Mouse (Mus musculus) thymus, postnatal 4 days (tissue): ENCODE results near the gene Kcnj9.

Experiments used
- DNase-seq: peaks from one replicate; pipeline ENCODE4 v3.0.0; 2021

Gene Kcnj9

DNA sequence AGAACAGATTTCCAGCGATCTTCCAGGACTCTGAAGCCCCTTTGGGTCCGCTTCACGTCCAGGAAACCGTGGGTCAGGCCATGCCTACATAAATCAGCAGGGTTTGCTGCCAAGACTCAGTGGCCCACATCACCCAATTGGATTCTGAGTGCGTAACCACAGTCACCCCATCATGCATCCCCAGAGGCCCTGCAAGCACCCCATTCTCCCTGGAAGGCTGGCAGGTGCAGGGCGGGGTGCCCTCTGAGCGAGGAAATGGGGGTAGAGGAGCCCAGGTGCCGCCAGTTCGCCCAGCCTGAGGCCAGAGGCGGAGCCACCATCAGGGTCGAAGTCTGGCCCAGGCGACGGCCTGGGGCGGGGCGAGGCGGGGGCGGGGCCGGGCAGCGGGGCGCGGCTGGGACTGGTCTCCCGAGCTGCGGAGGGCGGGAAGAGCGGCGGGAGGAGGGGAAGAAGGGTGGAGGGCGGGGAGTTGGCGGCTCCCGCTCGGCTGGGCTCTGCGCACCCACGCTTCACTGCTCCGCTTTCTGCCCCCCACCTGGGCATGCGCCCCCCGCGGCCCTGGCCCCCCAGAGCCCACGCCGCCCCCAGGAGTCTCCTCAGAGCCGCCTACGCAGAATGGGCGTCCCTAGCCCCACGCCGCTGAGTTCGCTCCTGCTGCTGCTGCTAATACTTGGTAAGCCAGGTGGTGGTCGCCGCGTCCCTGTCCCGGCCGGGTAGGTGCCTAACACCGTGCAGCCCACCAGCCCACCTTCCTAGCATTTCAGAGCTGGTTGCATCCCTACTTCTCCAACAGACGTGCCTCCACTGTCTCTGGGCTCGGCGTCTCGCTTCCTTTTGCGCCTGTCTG is 17.0 kb downstream of the Kcnj9 start:
- peak; percentile 89 for DNase-seq

DNA sequence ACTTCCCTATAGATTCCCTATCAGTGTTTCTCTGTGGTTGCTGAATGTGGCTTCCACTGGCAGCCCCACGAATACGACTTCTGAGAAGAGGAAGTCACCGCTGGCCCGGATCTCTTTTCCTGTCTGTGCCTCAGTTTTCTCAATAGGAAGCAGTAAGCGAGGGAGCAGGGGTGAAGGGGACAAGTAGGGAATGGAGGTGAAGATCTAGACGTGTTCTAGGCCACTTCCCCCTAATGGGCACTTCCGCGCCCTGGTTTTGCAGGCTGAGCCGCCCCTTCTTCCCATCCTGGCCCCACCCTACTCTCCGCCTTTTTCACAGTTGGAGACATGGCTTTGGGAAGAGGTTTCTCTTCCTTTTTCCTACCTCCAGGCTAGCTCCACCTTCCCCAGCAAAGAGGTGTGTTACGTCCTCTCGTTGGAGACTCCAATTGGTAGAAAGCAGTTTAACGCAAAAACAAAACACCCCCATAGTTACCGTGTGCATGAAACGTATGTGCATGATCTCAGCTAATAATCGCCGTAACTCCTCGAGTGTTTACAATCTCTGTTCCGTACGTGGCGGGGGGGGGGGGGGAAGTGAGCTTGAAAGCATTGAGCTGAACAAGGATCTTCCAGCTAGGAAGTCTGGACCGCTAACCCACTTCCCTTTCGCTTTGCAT is 17.7 kb downstream of the Kcnj9 start:
- peak; percentile 49 for DNase-seq

DNA sequence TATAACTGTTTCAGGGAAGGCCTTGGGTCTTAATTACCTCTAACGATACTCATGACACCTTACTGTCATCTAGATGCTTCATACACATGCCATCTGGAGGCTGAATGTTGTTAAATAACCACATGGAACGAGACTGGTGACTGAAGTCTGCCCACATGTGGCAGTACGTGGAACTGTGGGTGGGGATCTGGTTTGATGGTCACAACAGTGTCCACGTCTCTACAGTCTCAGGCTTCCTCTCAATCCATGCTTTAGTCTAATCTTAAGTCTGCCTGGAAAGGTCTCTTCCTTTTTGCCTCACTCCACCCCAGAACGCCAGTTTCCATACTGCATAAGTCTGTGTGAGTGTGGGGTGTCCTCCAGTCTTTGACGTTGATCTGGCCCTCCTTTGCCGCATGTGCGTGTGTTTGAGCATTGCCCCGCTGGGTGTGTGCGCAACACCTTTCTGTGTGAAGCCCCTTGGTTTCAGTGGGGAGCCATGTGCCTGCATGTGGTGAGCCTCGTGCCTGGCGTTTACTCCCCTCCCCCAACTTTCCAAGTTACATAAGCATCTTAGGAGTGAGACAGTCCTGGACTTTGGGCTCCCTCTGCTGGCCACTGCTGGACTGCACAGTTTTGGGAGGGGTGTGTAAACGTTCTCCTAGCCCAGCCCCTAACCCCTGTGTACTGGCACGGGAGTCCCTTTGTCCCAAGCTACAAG is 19.3 kb downstream of the Kcnj9 start:
- DNase-seq = peak; percentile 93

DNA sequence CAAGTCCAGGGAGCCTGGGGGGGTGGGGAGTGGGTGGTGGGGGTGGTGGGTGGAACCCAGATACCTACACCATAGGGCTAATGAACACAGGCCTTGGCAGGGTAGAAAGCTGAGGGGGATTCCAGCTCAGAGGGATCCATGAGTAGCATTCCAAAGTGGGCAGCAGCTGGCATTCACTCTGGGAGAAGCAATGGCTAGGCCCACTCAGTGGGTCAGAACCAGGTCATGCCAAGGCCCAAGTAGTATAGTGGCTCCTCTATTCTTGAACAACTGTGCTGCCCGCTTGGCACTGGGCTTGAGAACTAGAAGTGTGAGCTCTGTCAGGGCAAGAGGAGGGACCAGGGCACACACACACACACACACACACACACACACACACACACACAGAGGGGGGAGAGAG is 20.7 kb downstream of the Kcnj9 start:
- DNase-seq = no peak

DNA sequence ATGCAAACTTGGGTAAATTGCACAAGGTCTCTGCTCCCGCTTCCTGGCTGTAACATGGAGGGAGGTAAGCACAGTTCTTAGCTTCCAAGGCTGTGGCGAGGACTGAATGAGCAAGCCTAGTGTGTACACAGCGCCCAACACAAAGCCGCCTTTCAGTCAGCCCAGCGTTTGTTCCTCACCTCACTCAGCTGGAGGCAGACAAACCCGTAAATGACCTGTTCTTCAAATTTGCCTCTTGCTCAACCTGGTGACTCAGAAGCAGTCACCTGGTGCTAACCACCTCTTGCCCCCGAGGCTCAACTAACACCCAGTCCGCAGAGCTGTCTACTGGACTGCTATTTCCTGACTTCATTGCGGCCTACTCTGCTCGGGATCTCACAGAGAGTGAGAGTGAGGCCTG is 21.2 kb downstream of the Kcnj9 start:
- no peak for DNase-seq

DNA sequence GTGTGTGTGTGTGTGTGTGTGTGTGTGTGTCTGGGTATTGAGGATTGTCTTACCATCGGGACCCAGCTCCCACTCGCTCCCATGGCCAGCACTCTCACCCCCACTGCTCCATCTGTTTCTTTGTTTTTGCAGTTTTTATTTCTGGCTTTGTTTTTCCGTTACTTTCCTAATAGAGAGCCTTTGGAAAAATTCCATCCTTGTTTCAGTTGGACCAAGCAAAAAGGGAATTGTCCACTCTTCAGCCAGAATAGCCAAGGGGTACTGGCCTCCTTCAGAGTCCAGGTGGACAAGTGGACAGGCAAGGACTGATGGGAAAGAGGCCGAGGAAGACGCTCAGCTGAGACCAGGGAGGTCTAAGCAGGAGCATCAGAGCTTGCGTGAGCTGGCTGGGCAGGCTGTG is 22.2 kb downstream of the Kcnj9 start:
- DNase-seq = no peak

DNA sequence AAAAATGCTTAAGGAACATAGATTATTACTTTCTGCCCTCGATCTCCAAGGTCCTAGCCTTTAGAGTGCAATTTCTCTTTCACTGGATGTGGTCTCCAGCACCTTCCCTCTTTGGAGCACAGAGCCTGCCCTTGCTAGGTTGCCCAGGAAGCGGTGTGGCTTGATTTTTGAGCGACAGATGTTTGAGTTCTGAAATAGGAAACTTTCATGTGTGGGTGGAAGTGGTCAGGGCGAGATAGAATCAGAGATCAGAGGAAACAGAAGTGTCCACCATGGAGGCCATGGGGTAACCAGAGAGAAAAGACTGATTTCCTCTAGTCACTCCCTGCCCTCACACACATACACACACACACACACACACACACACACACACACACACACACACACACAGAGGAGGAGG is 22.9 kb downstream of the Kcnj9 start:
- no peak for DNase-seq

DNA sequence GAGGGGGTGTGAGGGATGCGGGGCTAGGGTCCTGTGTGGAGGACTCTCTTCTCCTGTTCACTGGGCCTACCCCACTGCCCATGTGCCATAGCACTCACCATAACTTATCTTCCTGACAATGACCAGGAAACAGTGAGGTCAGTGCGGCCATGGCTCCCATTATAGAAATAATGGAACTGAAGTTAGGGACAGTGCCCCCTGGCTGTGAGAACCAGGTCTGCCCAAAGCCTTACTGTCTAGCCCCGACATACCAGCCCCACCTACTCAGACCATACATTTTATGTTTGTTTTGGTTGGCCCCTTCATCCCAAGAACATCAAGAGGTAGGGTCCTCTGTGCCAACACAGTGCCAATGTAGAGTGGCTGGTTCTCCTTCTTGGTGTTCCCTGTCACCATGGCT is 23.5 kb downstream of the Kcnj9 start:
- peak; percentile 48 for DNase-seq

DNA sequence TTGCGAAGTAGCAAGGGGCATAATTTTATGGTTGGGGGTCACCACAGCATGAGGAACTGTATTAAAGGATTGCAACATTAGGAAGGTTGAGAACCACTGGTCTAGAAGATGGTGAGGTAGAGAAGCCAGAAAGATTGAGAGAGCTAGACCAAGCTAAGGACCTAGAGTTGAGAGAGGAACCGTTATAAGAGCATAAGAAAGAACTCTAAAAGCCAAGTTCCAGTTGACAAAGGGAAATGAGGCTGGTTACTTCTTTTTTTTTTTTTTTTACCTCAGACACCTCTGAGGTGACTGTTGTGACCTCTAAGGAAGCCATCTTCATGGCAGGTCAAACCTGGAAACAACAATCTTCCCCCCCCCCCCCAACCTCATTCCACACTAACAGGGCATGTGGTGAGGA is 24.0 kb downstream of the Kcnj9 start:
- no peak for DNase-seq

DNA sequence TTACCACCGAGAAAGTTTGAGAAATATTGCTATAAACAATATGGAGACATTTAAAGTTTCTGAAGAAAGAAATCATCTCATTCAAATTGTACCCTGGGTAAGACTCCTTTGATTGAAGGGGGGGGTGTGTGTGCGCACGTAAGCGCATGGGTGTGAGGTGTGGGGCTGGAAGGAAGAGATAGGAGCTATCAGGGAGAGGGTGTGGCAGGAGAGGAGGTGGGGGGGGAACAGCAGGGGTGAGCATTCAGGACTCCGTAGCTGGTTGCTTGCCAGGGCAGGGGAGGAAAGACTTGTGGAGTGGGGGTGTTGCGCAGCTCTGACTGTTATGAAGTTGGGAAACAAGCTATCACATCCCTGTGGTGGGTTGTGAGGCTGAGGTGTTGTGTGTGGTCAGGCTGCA is 24.7 kb downstream of the Kcnj9 start:
- DNase-seq = no peak

DNA sequence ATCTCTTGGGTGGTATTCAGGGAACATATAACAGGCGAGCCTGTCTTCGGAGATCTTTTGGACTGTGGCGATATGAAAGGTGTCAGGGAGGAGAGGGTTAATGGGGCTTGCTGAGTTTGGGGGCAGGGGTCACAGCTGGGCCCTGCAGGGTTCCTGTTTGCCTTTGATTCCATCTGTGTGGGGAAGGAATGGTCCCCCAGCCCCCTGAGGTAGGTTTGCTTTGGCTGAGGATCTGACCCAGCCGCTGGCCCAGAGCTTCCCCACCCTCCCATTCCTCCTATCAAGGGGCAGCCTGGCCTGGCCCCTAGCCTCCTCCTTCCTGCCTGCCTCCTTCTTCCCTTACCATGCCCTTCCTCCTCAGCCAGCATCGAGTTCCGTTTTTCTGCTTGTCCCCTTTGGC is 26.3 kb downstream of the Kcnj9 start:
- DNase-seq = no peak

DNA sequence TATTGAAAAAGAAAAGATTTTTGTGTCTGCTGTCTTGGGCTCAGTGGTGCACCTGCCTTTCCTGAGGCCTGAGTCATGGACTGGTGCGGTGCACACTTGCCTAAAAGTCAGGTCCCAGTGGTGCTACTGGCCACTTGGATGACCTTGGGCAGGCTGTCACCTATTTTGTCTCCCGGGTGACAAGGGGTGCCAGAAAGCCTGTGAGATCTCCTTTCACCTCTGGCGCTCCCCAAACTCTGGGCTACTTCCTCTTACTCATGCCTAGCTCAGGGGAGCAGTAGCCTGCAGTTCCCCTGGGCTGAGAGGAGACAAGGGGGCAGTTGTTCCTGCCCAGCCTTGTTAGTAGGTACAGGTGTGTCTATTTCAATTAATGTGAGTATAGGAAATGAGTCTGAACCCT is 26.8 kb downstream of the Kcnj9 start:
- DNase-seq = no peak

DNA sequence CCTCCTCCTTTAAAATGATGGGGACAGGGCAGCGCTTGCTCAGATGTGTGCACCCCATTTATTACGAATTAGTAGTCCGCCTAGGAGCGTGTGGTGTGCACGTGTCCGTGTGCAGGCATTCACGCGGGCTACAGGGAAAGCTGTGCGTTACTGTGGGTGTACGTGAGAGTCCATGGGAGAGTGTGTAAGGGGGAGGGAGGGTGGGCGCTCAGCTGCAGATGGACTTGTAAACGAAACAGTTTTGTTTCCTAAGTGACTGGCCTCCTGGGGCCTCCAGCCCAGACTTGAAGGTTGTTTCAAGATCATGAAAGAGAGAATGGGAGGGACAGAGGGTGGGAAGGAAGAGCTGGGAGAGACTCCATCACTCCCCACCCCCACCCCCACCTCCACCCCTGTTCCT is 27.9 kb downstream of the Kcnj9 start:
- DNase-seq = no peak

DNA sequence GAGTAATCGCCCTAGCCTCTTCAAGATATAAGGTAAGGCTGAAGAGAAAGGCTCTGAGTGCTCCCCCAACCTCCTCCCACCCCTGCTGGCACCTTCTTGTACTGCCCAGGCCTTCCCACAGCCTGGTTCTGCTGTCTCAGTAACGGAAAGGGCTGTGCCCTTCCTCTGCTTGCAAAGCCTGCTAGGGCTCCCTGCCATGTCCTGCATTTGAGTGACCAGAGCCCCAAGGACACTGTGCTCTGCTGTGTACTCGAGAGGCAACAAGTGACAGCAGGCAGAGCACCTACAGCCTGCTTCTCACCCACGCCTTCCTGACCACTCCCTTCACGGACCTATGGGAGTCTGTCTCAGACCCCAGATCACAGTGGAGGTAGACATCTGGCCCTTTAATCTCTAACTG is 28.9 kb downstream of the Kcnj9 start:
- DNase-seq = no peak

DNA sequence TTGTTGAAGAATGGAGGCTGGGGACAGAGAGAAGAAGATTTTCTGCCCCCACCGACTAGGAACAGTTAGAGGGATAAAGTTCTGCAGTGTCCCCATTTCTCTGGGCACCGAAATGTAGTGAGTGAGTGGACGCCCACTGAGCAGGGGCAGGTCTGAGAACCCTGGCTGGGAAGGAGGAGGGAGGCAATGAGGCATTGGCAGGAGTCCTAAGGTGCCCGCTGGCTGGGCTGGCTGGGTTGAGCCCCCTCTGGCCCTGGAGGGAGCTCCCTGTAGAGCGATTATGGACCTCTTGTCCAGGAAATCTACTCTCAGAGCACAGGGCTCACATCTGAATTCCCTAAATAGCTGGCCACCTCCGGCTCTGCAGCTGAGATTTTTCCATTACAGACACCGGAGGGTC is 29.6 kb downstream of the Kcnj9 start:
- no peak for DNase-seq

DNA sequence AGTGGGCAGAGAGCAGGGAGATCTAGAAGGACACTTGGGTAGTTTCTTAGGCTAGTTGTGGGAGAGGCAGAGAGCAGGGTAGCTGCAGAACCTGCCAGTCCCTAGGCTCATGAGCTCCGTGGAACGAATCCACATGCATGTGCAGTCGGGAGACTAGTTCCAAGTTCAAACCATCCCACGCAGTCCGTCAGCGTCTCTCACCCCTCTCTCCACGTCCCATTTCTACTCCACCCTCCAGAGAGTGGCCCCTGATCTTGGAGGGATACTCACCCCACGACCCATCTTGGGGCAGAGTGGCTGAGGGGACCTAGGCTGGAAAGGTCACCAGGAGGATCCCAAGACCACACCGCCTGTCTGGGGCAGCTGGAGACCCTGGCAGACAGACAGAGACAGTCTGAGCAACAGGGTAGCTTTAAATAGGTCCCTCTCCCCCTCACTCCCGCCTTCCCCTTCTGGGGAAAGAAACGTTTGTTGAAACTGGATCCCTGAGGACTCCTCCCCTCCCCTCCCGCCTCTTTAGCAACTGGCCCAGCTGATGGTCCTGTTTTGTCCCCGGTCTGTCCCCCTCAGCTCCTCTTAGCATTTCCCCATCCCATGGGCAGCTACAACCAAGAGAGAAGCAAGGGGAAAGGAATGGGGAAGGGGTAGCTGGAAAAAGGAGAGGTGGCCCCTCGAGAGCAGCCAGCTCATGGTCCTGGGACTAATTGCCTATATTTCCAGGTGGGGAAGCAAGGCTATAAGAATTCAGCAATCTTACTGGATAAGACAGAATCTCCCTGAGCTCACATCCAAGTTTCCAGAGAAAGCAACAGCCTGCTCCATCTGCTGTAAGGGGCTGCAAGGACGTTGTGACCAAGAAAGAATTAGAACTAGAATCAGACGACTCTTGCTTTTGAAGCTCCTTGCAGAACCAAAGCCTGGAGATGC is 31.2 kb downstream of the Kcnj9 start, which contains the start of gene Atp1a2:
Gene Atp1a2 (minus strand): TSS at position 454 of the 927 bp plus-strand sequence.
- DNase-seq = no peak

DNA sequence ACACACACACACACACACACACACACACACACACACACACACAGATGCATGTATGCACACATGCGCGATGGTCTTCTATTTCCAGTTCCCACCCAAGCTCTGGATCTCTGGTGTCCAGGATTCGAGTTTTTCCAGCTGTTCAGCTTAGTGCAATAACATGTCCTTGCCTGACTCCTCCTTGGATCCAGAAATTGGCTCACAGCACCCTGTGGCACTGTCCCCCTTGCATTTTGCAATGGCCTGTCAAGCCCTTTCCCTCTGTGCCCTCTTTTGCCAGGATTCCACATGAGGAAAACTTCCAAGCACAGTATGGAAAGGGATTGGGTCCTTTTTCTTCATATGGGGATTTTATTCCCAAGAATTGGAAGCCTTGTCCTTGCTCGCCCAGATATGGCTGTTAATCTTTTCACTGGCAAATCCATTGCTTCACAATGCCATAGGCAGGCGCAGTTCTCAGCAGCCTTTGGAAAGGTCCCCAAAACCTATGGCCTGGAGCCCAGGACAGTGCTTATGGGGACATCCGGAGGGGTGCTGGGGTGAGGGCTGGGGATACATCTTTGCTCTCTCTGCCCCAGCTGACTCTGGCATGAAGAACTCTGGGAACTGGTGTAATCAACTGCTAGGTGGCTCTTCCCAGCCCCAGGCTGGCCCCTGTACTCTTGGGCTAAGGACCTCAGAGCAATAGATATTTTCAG is 32.2 kb downstream of the Kcnj9 start:
- DNase-seq = no peak

DNA sequence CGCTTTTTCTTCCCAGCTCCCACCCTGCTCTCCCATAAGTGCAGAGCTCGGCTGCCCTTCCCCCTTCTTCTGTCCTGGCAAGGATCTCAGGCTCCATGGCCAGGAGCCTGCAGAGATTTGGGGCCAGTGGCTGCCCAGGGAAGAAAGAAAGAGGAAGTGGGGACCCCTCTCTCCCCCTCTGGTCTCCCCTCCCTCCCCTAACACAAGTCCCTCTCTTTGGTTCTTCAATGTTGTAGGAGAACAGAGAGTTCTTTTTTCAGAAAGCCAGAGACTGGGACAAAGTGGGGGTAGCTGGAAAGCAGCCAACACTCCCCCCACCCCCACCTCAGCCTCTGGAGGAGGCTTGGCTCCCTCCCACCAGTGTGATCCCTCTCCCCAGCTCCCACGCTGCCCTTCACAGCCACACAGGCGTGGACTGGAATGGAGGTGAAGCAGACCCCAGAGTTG is 33.3 kb downstream of the Kcnj9 start:
- DNase-seq = no peak

DNA sequence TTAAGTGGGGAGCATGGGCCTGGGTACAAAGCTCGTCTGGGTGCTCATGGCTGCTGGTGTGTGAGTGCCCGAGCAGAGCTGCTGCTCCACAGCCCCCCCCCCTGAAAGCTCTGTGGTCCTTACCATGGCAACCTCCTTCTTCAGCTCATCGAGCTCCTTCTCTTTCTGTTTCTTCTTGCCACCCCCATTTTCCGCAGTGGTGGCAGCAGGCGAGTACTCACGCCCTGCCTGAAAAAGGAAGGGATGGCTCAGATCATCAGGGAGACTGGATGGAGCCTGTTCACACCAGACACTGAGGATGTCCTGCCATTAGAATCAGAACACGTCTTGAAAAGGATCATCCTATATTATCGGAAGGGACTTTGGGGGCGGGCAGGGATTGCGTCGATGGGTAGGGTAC is 35.7 kb downstream of the Kcnj9 start:
- DNase-seq = no peak

DNA sequence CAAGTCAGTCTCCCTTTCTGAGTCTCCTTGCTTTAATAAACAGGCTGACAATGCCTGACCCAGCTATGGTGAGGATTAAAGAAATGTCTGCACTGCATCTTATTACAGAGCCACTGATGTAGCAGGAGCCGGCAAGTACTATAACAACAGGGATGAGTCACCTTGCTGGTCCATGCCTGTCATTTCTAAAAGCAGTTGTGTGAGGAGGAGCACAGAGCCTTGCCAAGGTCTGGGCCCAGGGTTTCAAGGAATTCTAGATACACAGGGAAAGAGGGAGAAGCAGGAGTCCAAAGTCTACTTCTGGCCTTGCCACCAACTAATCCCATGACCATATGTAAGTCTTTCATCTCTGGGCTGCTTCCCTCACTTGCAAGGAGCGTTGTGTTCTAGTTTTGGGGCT is 36.2 kb downstream of the Kcnj9 start:
- DNase-seq = no peak

DNA sequence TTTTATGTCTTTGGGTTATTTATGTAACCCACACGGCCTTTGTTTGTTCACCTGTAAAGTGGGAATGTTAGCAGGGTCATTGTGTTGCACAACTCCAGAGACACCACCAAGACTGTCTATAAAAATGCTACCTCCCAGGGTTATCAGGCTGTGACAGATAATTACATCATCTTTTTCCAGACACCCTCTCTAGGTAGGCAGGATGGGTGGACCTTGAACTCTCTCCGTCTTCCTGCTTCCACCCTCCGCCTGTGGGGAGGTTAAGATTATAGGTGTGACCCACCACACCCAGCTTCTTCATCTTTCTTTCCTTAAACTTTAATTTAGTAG is 39.5 kb downstream of the Kcnj9 start:
- DNase-seq = no peak

DNA sequence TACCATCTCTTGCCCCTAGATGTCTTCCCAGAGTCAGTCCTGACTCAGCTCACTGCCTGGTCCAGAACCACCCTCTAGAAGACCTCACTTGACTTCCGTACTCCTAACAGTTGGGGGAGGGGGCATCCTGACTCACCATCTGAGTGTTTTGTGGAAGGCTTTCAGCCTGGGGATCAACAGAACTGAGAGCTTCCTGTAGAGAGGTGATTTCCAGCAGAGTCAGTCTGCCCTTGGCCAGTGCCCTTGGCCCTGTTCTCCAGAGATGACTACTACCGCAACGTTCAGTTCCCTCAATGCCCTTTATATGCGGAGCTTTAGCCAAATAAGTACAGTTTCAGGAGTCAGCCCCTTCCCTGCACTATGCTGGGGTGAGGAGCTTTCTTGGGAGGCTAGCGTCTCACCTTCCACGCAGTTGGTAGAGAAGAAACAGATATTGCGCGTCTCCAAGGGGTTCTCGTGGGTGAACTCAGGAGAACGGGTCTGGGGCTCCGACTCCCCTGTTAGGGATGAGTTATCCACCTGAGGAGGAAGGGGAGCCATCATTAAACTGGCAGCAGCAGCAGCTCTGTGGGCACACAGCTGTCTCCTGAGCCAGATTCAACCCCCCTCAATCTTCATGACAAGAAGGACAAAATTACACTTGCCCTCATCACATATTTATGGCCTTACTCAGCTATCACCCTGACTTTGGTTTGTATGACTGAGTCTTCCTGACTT is 40.1 kb downstream of the Kcnj9 start:
- DNase-seq = no peak
